Mouse (Mus musculus) adrenal gland, adult 18-20 months (tissue): ENCODE data around the gene Lxn. TPM values are rescaled to one million over a fixed set of nuclear protein-coding genes. Genes with fewer than 3 reads are reported as not detected.

Source experiments
- DNase-seq, 2 experiments: peaks; one replicate each; pipeline ENCODE4 v3.0.0; 2021 to 2022; ENCODE audit warnings: low spot score in 2 of 2
- long read RNA-seq, 2 experiments: library from polyadenylated mRNA; stranded (forward); transcript quantifications; one replicate each; pipeline ENCODE4 v2.0.0; 2021
- total RNA-seq, 2 experiments: library from RNA; stranded (reverse); gene quantifications; 1 replicate in 1 of 2; 2 replicates in 1 of 2; pipeline ENCODE4 v1.2.3; 2021

The Lxn gene
- 10 to 100 TPM in 1 of 2 experiments, 1 to 10 TPM in 1; 6.9 to 10.4 TPM for total RNA-seq
- long read RNA-seq, experiment 1, partial matches to known transcripts: 1 of 2 reads
- long read RNA-seq, experiment 1, other reads (novel, unspliced or antisense): 0 of 2 reads
- long read RNA-seq, experiment 2, transcript Lxn-201 (6 exons, 1,112 nt): major isoform, 6 of 6 reads
- long read RNA-seq, experiment 2, partial matches to known transcripts: 0 of 6 reads
- long read RNA-seq, experiment 2, other reads (novel, unspliced or antisense): 0 of 6 reads

GRCm38 (mm10) chr3:67463450-67464372 is at the start of gene Lxn:
Gene Lxn (minus strand): TSS chr3:67463926.
- DNase-seq: peak; percentile 64 to 73

- peak; percentile 71 to 72 for DNase-seq
These were observed 49.1 kb upstream of the Lxn start for GRCm38 (mm10) chr3:67512807-67513206.

- DNase-seq: no peak
These were observed 44.6 kb upstream of the Lxn start for GRCm38 (mm10) chr3:67508216-67508892.

GRCm38 (mm10) chr3:67505286-67505685 is 41.6 kb upstream of the Lxn start:
- DNase-seq: no peak

- DNase-seq: no peak
These were observed 40.2 kb upstream of the Lxn start for GRCm38 (mm10) chr3:67503878-67504277.

- no peak for DNase-seq
These were observed 35.7 kb upstream of the Lxn start for GRCm38 (mm10) chr3:67499406-67499791.

GRCm38 (mm10) chr3:67498773-67499405 is 35.2 kb upstream of the Lxn start:
- DNase-seq: no peak

GRCm38 (mm10) chr3:67497998-67498397 is 34.3 kb upstream of the Lxn start:
- no peak for DNase-seq

GRCm38 (mm10) chr3:67496310-67496709 is 32.6 kb upstream of the Lxn start:
- DNase-seq: no peak

- no peak for DNase-seq
These were observed 29.4 kb upstream of the Lxn start for GRCm38 (mm10) chr3:67493132-67493531.

GRCm38 (mm10) chr3:67492086-67492869 is 28.6 kb upstream of the Lxn start:
- no peak for DNase-seq

GRCm38 (mm10) chr3:67490156-67490555 is 26.4 kb upstream of the Lxn start:
- DNase-seq: no peak

- DNase-seq: no peak
These were observed 21.5 kb upstream of the Lxn start for GRCm38 (mm10) chr3:67485233-67485632.

GRCm38 (mm10) chr3:67482400-67482799 is 18.7 kb upstream of the Lxn start:
- DNase-seq: no peak

GRCm38 (mm10) chr3:67479806-67480205 is 16.1 kb upstream of the Lxn start:
- no peak for DNase-seq

- no peak for DNase-seq
These were observed 9.7 kb upstream of the Lxn start for GRCm38 (mm10) chr3:67473438-67473837.

GRCm38 (mm10) chr3:67471408-67472127 is 7.8 kb upstream of the Lxn start:
- DNase-seq: no peak

GRCm38 (mm10) chr3:67467281-67467680 is 3.6 kb upstream of the Lxn start:
- no peak for DNase-seq

GRCm38 (mm10) chr3:67466576-67466975 is 2.9 kb upstream of the Lxn start:
- no peak for DNase-seq

GRCm38 (mm10) chr3:67463001-67463400 is 725 bp downstream of the Lxn start:
- DNase-seq: no peak
